Mouse (Mus musculus): ENCODE results near the gene Mtx1. TPM values are rescaled to one million over a fixed set of nuclear protein-coding genes. Genes with fewer than 3 reads are reported as not detected.

The Mtx1 gene
- polyA plus RNA-seq, 1 experiment from 2014 or later = 238 TPM

GRCm38 (mm10) chr3:89183058-89183958 lies 43.6 kb downstream of the Mtx1 start, which contains the start of gene Fam189b:
TSS of gene Fam189b (plus strand) at chr3:89183143.
- Histone ChIP-seq H3K4me1 (peaks cover 68% of the 10 kb centered on the region), H3K36me3 (peaks cover 59% of the 10 kb centered on the region), H3K27me3 (ENCODE audit: low read depth, poor library complexity, severe bottlenecking) (peaks cover 17% of the 10 kb centered on the region), H3K4me3 (peak within 1 kb of the TSS; percentile 72), H3K27ac (replicated peaks) (peak within 1 kb of the TSS; percentile 95), H3K9me3 (replicated peaks) (no peaks in the 10 kb centered on the region)
- DNase-seq (ENCODE audit: low spot score) = peak; percentile 88
- WGBS = 6% methylated on average over 39 of the region's 39 CpGs

- H3K4me3 ChIP-seq = peak overlapping the region; percentile 72
- peaks cover 53% of the 10 kb centered on the region for H3K36me3 ChIP-seq
- WGBS = 53% methylated on average over 7 of the region's 7 CpGs
- peaks cover 67% of the 10 kb centered on the region for H3K4me1 ChIP-seq
- H3K9me3 ChIP-seq (replicated peaks) = no peaks in the 10 kb centered on the region
- H3K27me3 ChIP-seq (ENCODE audit: low read depth, poor library complexity, severe bottlenecking) = peaks cover 11% of the 10 kb centered on the region
- DNase-seq (ENCODE audit: low spot score) = no peak
- peak overlapping the region; percentile 95 for H3K27ac ChIP-seq (replicated peaks)
Measured at GRCm38 (mm10) chr3:89182531-89183057, 44.3 kb downstream of the Mtx1 start.

GRCm38 (mm10) chr3:89181749-89182500 lies 45.0 kb downstream of the Mtx1 start:
- DNase-seq (ENCODE audit: low spot score) = no peak
- H3K4me3 ChIP-seq = peak overlapping the region; percentile 72; the same call in 1 of the 2 replicates

GRCm38 (mm10) chr3:89179056-89179455 lies 47.8 kb downstream of the Mtx1 start:
- no peaks in the 10 kb centered on the region for H3K9me3 ChIP-seq (replicated peaks)
- peaks cover 69% of the 10 kb centered on the region for H3K36me3 ChIP-seq
- H3K27me3 ChIP-seq (ENCODE audit: low read depth, poor library complexity, severe bottlenecking) = no peaks in the 10 kb centered on the region
- DNase-seq (ENCODE audit: low spot score) = no peak
- peaks cover 39% of the 10 kb centered on the region for H3K4me1 ChIP-seq
- no peak overlapping the region for H3K27ac ChIP-seq (replicated peaks)
- H3K4me3 ChIP-seq = peak overlapping the region; percentile 72; the same call in 1 of the 2 replicates
- 95% methylated on average over 11 of the region's 11 CpGs for WGBS

More at GRCm38 (mm10) chr3:89181749-89182500, 45.0 kb downstream of the Mtx1 start:
- Histone ChIP-seq H3K27ac (replicated peaks) (no peak overlapping the region), H3K4me1 (peaks cover 61% of the 10 kb centered on the region), H3K36me3 (peaks cover 47% of the 10 kb centered on the region), H3K9me3 (replicated peaks) (no peaks in the 10 kb centered on the region), H3K27me3 (ENCODE audit: low read depth, poor library complexity, severe bottlenecking) (peaks cover 5% of the 10 kb centered on the region)
- WGBS = 95% methylated on average over 27 of the region's 27 CpGs

- no peak for DNase-seq (ENCODE audit: low spot score)
Measured at GRCm38 (mm10) chr3:89178107-89178385, 48.8 kb downstream of the Mtx1 start.

GRCm38 (mm10) chr3:89177242-89178106 lies 49.4 kb downstream of the Mtx1 start, which contains the start of gene Scamp3:
TSS of gene Scamp3 (plus strand) at chr3:89177473.
- WGBS = under 1% methylated on average over 43 of the region's 43 CpGs
- peak within 1 kb of the TSS; percentile 86 for H3K27ac ChIP-seq (replicated peaks)

More at GRCm38 (mm10) chr3:89178107-89178385, 48.8 kb downstream of the Mtx1 start:
- H3K4me1 ChIP-seq = peaks cover 29% of the 10 kb centered on the region
- H3K9me3 ChIP-seq (replicated peaks) = no peaks in the 10 kb centered on the region
- no peaks in the 10 kb centered on the region for H3K27me3 ChIP-seq (ENCODE audit: low read depth, poor library complexity, severe bottlenecking)
- WGBS = 15% methylated on average over 6 of the region's 6 CpGs
- H3K36me3 ChIP-seq = peaks cover 79% of the 10 kb centered on the region
- peak overlapping the region; percentile 72 for H3K4me3 ChIP-seq
- peak overlapping the region; percentile 86 for H3K27ac ChIP-seq (replicated peaks)

GRCm38 (mm10) chr3:89176421-89176820 lies 50.5 kb downstream of the Mtx1 start:
- Histone ChIP-seq H3K4me1 (peaks cover 19% of the 10 kb centered on the region), H3K4me3 (peak overlapping the region; percentile 72; the same call in 1 of the 2 replicates), H3K27ac (replicated peaks) (no peak overlapping the region), H3K27me3 (ENCODE audit: low read depth, poor library complexity, severe bottlenecking) (no peaks in the 10 kb centered on the region), H3K36me3 (peaks cover 81% of the 10 kb centered on the region), H3K9me3 (replicated peaks) (no peaks in the 10 kb centered on the region)
- 89% methylated on average over 7 of the region's 7 CpGs for WGBS
- DNase-seq (ENCODE audit: low spot score) = no peak

More at GRCm38 (mm10) chr3:89177242-89178106, 49.4 kb downstream of the Mtx1 start, which contains the start of gene Scamp3:
- H3K36me3 ChIP-seq = peaks cover 81% of the 10 kb centered on the region
- peak; percentile 96 for DNase-seq (ENCODE audit: low spot score)
- H3K4me1 ChIP-seq = peaks cover 23% of the 10 kb centered on the region
- no peaks in the 10 kb centered on the region for H3K9me3 ChIP-seq (replicated peaks)
- H3K27me3 ChIP-seq (ENCODE audit: low read depth, poor library complexity, severe bottlenecking) = no peaks in the 10 kb centered on the region
- H3K4me3 ChIP-seq = peak within 1 kb of the TSS; percentile 72

- no peak overlapping the region for H3K27ac ChIP-seq (replicated peaks)
- peaks cover 19% of the 10 kb centered on the region for H3K4me1 ChIP-seq
- H3K9me3 ChIP-seq (replicated peaks) = no peaks in the 10 kb centered on the region
- no peak for DNase-seq (ENCODE audit: low spot score)
- 94% methylated on average over 10 of the region's 10 CpGs for WGBS
- no peak overlapping the region for H3K4me3 ChIP-seq
- peaks cover 81% of the 10 kb centered on the region for H3K36me3 ChIP-seq
- H3K27me3 ChIP-seq (ENCODE audit: low read depth, poor library complexity, severe bottlenecking) = no peaks in the 10 kb centered on the region
Measured at GRCm38 (mm10) chr3:89175544-89175943, 51.3 kb downstream of the Mtx1 start.

GRCm38 (mm10) chr3:89174844-89175243 lies 52.0 kb downstream of the Mtx1 start:
- Histone ChIP-seq H3K9me3 (replicated peaks) (no peaks in the 10 kb centered on the region), H3K27me3 (ENCODE audit: low read depth, poor library complexity, severe bottlenecking) (no peaks in the 10 kb centered on the region), H3K4me1 (peaks cover 19% of the 10 kb centered on the region), H3K4me3 (no peak overlapping the region), H3K27ac (replicated peaks) (no peak overlapping the region), H3K36me3 (peaks cover 81% of the 10 kb centered on the region)
- no peak for DNase-seq (ENCODE audit: low spot score)
- 95% methylated on average over 11 of the region's 11 CpGs for WGBS

- Histone ChIP-seq H3K27ac (replicated peaks) (no peak overlapping the region), H3K36me3 (peaks cover 58% of the 10 kb centered on the region), H3K4me1 (peaks cover 28% of the 10 kb centered on the region), H3K27me3 (ENCODE audit: low read depth, poor library complexity, severe bottlenecking) (no peaks in the 10 kb centered on the region), H3K9me3 (replicated peaks) (no peaks in the 10 kb centered on the region), H3K4me3 (no peak overlapping the region)
- no peak for DNase-seq (ENCODE audit: low spot score)
- whole genome bisulfite sequencing = 95% methylated on average over 19 of the region's 19 CpGs
Measured at GRCm38 (mm10) chr3:89166945-89167344, 59.9 kb downstream of the Mtx1 start.

- H3K27me3 ChIP-seq (ENCODE audit: low read depth, poor library complexity, severe bottlenecking) = no peaks in the 10 kb centered on the region
- H3K36me3 ChIP-seq = peaks cover 43% of the 10 kb centered on the region
- WGBS = 35% methylated on average over 12 of the region's 12 CpGs
- H3K4me1 ChIP-seq = peaks cover 29% of the 10 kb centered on the region
- no peaks in the 10 kb centered on the region for H3K9me3 ChIP-seq (replicated peaks)
- peak overlapping the region; percentile 96 for H3K4me3 ChIP-seq
- DNase-seq (ENCODE audit: low spot score) = no peak
- H3K27ac ChIP-seq (replicated peaks) = peak overlapping the region; percentile 98
Measured at GRCm38 (mm10) chr3:89165268-89165870, 61.5 kb downstream of the Mtx1 start.

Data from midbrain, embryonic 10.5 days (tissue).